Mouse (Mus musculus) ES-E14 (cell line): ENCODE data around the gene Smc2. TPM values are rescaled to one million over a fixed set of nuclear protein-coding genes. Genes with fewer than 3 reads are reported as not detected.

Experiments used
- DNase-seq: peaks from one replicate; pipeline ENCODE4 v3.0.0-alpha.2; 2013; ENCODE audit warnings: low read depth, low spot score
- H3K27ac ChIP-seq: 2 replicates; pipeline ENCODE4 v1.5.1; 2012; ENCODE audit warnings: low read depth, mild to moderate bottlenecking, low read length, moderate library complexity, mixed read lengths; ENCODE audit not compliant: poor library complexity, insufficient read depth, severe bottlenecking
- H3K36me3 ChIP-seq: 2 replicates; pipeline ENCODE4 v1.6.1; 2012; ENCODE audit warnings: mild to moderate bottlenecking, low read length, moderate library complexity, mixed read lengths; ENCODE audit not compliant: control insufficient read depth, poor library complexity, insufficient read depth, severe bottlenecking
- H3K4me1 ChIP-seq, 2 experiments: fragments of 150-350 bp in 1 of 2; sonication (generic) in 1 of 2; 2 replicates each; pipeline ENCODE4 v1.6.1; 2012; ENCODE audit warnings: low read length in 2 of 2, mild to moderate bottlenecking in 1 of 2, mixed read lengths in 1 of 2; ENCODE audit not compliant: control insufficient read depth in 2 of 2, insufficient read depth in 2 of 2, poor library complexity in 1 of 2
- H3K4me3 ChIP-seq, 2 experiments: fragments of 150-350 bp in 1 of 2; sonication (generic) in 1 of 2; 2 replicates each; pipeline ENCODE4 v1.5.1; 2012; ENCODE audit warnings: low read length in 2 of 2, low read depth in 1 of 2, mild to moderate bottlenecking in 1 of 2, mixed read lengths in 1 of 2; ENCODE audit not compliant: insufficient read depth in 1 of 2, poor library complexity in 1 of 2, severe bottlenecking in 1 of 2
- H3K9ac ChIP-seq: 2 replicates; pipeline ENCODE4 v1.6.1; 2012; ENCODE audit warnings: low read depth, mild to moderate bottlenecking, low read length, mixed read lengths; ENCODE audit not compliant: poor library complexity, insufficient read depth, severe bottlenecking
- H3K9me3 ChIP-seq: fragments of 150-350 bp; sonication (generic); 2 replicates; pipeline ENCODE4 v1.6.1; 2012; ENCODE audit warnings: low read depth, mild to moderate bottlenecking, low read length; ENCODE audit not compliant: control insufficient read depth, insufficient read depth
- CHD2 ChIP-seq: IDR thresholded peaks from 2 replicates; pipeline ENCODE4 v1.6.1; 2014; ENCODE audit warnings: mild to moderate bottlenecking, low read depth, low read length, inconsistent platforms
- HCFC1 ChIP-seq: IDR thresholded peaks from 2 replicates; pipeline ENCODE4 v1.6.1; 2012; ENCODE audit warnings: low read length, inconsistent platforms, borderline replicate concordance; ENCODE audit not compliant: insufficient read depth
- MAFK ChIP-seq: IDR thresholded peaks from 2 replicates; pipeline ENCODE4 v1.6.1; 2014; ENCODE audit warnings: mild to moderate bottlenecking, low read depth, low read length, inconsistent platforms; ENCODE audit not compliant: insufficient read depth
- ZC3H11A ChIP-seq: IDR thresholded peaks from 2 replicates; pipeline ENCODE4 v1.6.1; 2012; ENCODE audit warnings: low read depth, mild to moderate bottlenecking, inconsistent platforms, low read length, borderline replicate concordance
- ZNF384 ChIP-seq: IDR thresholded peaks from 2 replicates; pipeline ENCODE4 v1.6.1; 2012; ENCODE audit warnings: low read depth, low read length, inconsistent platforms
- in situ Hi-C, 2 experiments: fragments of 600-800 bp; cut with MboI; formaldehyde crosslinking; loops; one replicate each; pipeline ENCODE4 v1.15.1; 2025; ENCODE audit warnings: low sequenced_read_pairs in 2 of 2, inconsistent platforms in 1 of 2; ENCODE audit not compliant: unreplicated experiment in 2 of 2
- total RNA-seq: library from RNA; depleted of rRNA; stranded (reverse); fragments of 300-350 nt; gene quantifications from 2 replicates; pipeline ENCODE4 v1.2.3, GENCODE M21; 2012; rRNA removed

The Smc2 gene
- total RNA-seq, 1 experiment, result 84.4 TPM

GRCm38 (mm10) chr4:52517580-52517979 is 78.5 kb downstream of the Smc2 start:
- peak; percentile 54 for DNase-seq
- no peak overlapping the region for H3K9ac ChIP-seq
- no peak overlapping the region for H3K27ac ChIP-seq
- no peaks in the 10 kb centered on the region for H3K9me3 ChIP-seq
- no peaks in the 10 kb centered on the region; a peak in 1 of 4 replicates for H3K4me1 ChIP-seq
- TF ChIP-seq MAFK (no peak), ZC3H11A (no peak), HCFC1 (no peak), ZNF384 (no peak), CHD2 (no peak)
- no peaks in the 10 kb centered on the region for H3K36me3 ChIP-seq
- in situ Hi-C loops, result no loop called here
- no peak overlapping the region for H3K4me3 ChIP-seq

GRCm38 (mm10) chr4:52519301-52519700 is 80.3 kb downstream of the Smc2 start:
- Histone ChIP-seq H3K36me3 (no peaks in the 10 kb centered on the region), H3K4me1 (no peaks in the 10 kb centered on the region; a peak in 1 of 4 replicates), H3K9me3 (no peaks in the 10 kb centered on the region), H3K4me3 (no peak overlapping the region), H3K27ac (no peak overlapping the region), H3K9ac (no peak overlapping the region)
- DNase-seq, result no peak
- in situ Hi-C loops, result no loop called here
- no peak for TF ChIP-seq CHD2
- no peak for TF ChIP-seq HCFC1
- TF ChIP-seq ZNF384, result no peak

GRCm38 (mm10) chr4:52526464-52526863 is 87.4 kb downstream of the Smc2 start:
- in situ Hi-C loops, result no loop called here
- Histone ChIP-seq H3K9ac (no peak overlapping the region), H3K4me3 (no peak overlapping the region), H3K36me3 (no peaks in the 10 kb centered on the region), H3K4me1 (no peaks in the 10 kb centered on the region), H3K9me3 (no peaks in the 10 kb centered on the region), H3K27ac (no peak overlapping the region)
- no peak for DNase-seq
- TF ChIP-seq ZNF384, result no peak
- TF ChIP-seq MAFK, result no peak
- TF ChIP-seq HCFC1, result no peak
- TF ChIP-seq CHD2, result no peak
- TF ChIP-seq ZC3H11A, result no peak

GRCm38 (mm10) chr4:52530636-52531035 is 91.6 kb downstream of the Smc2 start:
- Histone ChIP-seq H3K4me1 (no peaks in the 10 kb centered on the region), H3K9me3 (no peaks in the 10 kb centered on the region), H3K36me3 (no peaks in the 10 kb centered on the region), H3K27ac (no peak overlapping the region), H3K9ac (no peak overlapping the region), H3K4me3 (no peak overlapping the region)
- in situ Hi-C loops, result no loop called here
- TF ChIP-seq HCFC1, result no peak
- TF ChIP-seq ZC3H11A, result no peak
- TF ChIP-seq CHD2, result no peak
- TF ChIP-seq ZNF384, result no peak
- no peak for TF ChIP-seq MAFK
- no peak for DNase-seq

Other genes starting within 250 kb of the Smc2 start
- gene Vma21-ps, start 58.0 kb downstream of the Smc2 start, total RNA-seq, result 1.6 TPM in 1 of 2 replicates, not detected in the other
- gene Toporsl, start 157.0 kb downstream of the Smc2 start, total RNA-seq, result 0.16 and 0.18 TPM in 2 replicates